Mouse (Mus musculus) neural tube, embryonic 12.5 days (tissue): ENCODE results near the gene Armc7. TPM values are rescaled to one million over a fixed set of nuclear protein-coding genes. Genes with fewer than 3 reads are reported as not detected.

Experiments
- ATAC-seq: fragments of 200-750 bp; cut with Nextera tagmentation; 2 replicates; pipeline ENCODE4 v1.8.0; 2017; ENCODE audit warnings: low read depth, mild to moderate bottlenecking, moderate TSS enrichment, moderate library complexity; ENCODE audit not compliant: low FRiP score
- H3K27ac ChIP-seq: fragments of 300-500 bp; sonication (generic); 2 replicates; pipeline ENCODE4 v1.5.1; 2016
- H3K27me3 ChIP-seq: fragments of 300-500 bp; sonication (generic); replicated peaks from 2 replicates; pipeline ENCODE4 v1.6.1; 2016; ENCODE audit warnings: mild to moderate bottlenecking
- H3K36me3 ChIP-seq: fragments of 300-500 bp; sonication (generic); 2 replicates; pipeline ENCODE4 v1.6.1; 2016; ENCODE audit warnings: mild to moderate bottlenecking
- H3K4me1 ChIP-seq: fragments of 300-500 bp; sonication (generic); 2 replicates; pipeline ENCODE4 v1.6.1; 2016
- H3K4me2 ChIP-seq: fragments of 300-500 bp; sonication (generic); replicated peaks from 2 replicates; pipeline ENCODE4 v1.6.1; 2016; ENCODE audit warnings: mild to moderate bottlenecking
- H3K4me3 ChIP-seq: fragments of 300-500 bp; sonication (generic); 2 replicates; pipeline ENCODE4 v1.5.1; 2016
- H3K9ac ChIP-seq: fragments of 300-500 bp; sonication (generic); 2 replicates; pipeline ENCODE4 v1.6.1; 2016; ENCODE audit warnings: mild to moderate bottlenecking
- H3K9me3 ChIP-seq: fragments of 300-500 bp; sonication (generic); 2 replicates; pipeline ENCODE4 v1.6.1; 2016; ENCODE audit warnings: mild to moderate bottlenecking
- WGBS: fragments of 180-500 bp; shearing (Covaris S2); methylation state at CpG from one replicate; pipeline ENCODE4 v1.1.7; 2016; 5-methylcytosine and 5-hydroxymethylcytosine counted together
- polyA plus RNA-seq: library from polyadenylated mRNA; unstranded; fragments of >200 nt; fragmentation: Nextera tagmentation; extraction: Ambion mirVana; gene quantifications from 2 replicates; pipeline ENCODE4 v1.2.1, GENCODE M21; 2016

Gene Armc7
- polyA plus RNA-seq, 1 experiment from 2014 or later = 12.9 TPM

GRCm38 (mm10) chr11:115508061-115508460, 32.6 kb downstream of the Armc7 start:
- no peak overlapping the region for H3K27ac ChIP-seq
- H3K36me3 ChIP-seq = peaks cover 11% of the 10 kb centered on the region
- H3K4me2 ChIP-seq = no peak overlapping the region
- H3K9me3 ChIP-seq = no peaks in the 10 kb centered on the region
- no peak overlapping the region for H3K9ac ChIP-seq
- peaks cover 55% of the 10 kb centered on the region for H3K4me1 ChIP-seq
- no peaks in the 10 kb centered on the region for H3K27me3 ChIP-seq
- H3K4me3 ChIP-seq = no peak overlapping the region
- 93% methylated on average over 2 of the region's 2 CpGs for WGBS
- no peak for ATAC-seq

GRCm38 (mm10) chr11:115509773-115510506, 34.5 kb downstream of the Armc7 start:
- 41% methylated on average over 6 of the region's 6 CpGs for WGBS

GRCm38 (mm10) chr11:115510507-115510888, 35.0 kb downstream of the Armc7 start:
- H3K9me3 ChIP-seq = no peaks in the 10 kb centered on the region
- H3K27me3 ChIP-seq = no peaks in the 10 kb centered on the region
- WGBS = 53% methylated on average over 5 of the region's 5 CpGs
- H3K4me3 ChIP-seq = peak overlapping the region; percentile 14
- peak overlapping the region; percentile 90 for H3K4me2 ChIP-seq
- peak overlapping the region; percentile 99; the same call in 1 of the 2 replicates for H3K9ac ChIP-seq
- H3K36me3 ChIP-seq = peaks cover 4% of the 10 kb centered on the region
- H3K27ac ChIP-seq = no peak overlapping the region
- H3K4me1 ChIP-seq = peaks cover 55% of the 10 kb centered on the region
- ATAC-seq = no peak

More at GRCm38 (mm10) chr11:115509773-115510506, 34.5 kb downstream of the Armc7 start:
- no peaks in the 10 kb centered on the region for H3K27me3 ChIP-seq
- H3K9ac ChIP-seq = peak overlapping the region; percentile 48
- no peak for ATAC-seq
- H3K4me1 ChIP-seq = peaks cover 55% of the 10 kb centered on the region
- peak overlapping the region; percentile 11; the same call in 1 of the 2 replicates for H3K4me3 ChIP-seq
- H3K36me3 ChIP-seq = peaks cover 4% of the 10 kb centered on the region
- no peak overlapping the region; the same call in 1 of the 2 replicates for H3K27ac ChIP-seq
- peak overlapping the region; percentile 90 for H3K4me2 ChIP-seq
- no peaks in the 10 kb centered on the region for H3K9me3 ChIP-seq

GRCm38 (mm10) chr11:115511121-115511520, 35.7 kb downstream of the Armc7 start:
- Histone ChIP-seq H3K4me1 (peaks cover 52% of the 10 kb centered on the region), H3K27me3 (no peaks in the 10 kb centered on the region), H3K9me3 (no peaks in the 10 kb centered on the region), H3K27ac (no peak overlapping the region), H3K9ac (peak overlapping the region; percentile 99), H3K36me3 (peaks cover 4% of the 10 kb centered on the region), H3K4me3 (peak overlapping the region; percentile 95), H3K4me2 (peak overlapping the region; percentile 90)
- WGBS = 81% methylated on average over 2 of the region's 2 CpGs
- no peak for ATAC-seq

DNA sequence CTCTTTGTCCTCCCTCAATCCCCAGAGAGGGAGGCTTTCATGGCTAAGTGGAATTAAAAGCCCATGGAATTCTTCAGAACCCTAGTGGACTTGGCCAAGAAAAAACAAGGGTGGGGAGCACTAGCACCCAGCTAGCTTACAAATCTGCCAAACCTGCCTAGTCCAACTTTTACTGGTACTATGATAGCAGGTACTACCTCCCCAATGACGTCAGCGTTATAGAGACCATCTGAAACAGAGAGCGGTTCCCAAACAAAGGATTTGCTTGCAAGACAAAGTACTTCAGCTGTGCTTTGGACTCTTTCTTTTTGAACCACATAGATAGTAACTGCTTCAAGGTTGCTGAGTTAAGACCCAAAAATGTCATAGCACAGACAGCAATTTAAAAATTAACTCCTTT, 36.5 kb downstream of the Armc7 start:
- H3K27ac ChIP-seq = no peak overlapping the region
- ATAC-seq = no peak
- WGBS = 41% methylated on average over 3 of the region's 3 CpGs

DNA sequence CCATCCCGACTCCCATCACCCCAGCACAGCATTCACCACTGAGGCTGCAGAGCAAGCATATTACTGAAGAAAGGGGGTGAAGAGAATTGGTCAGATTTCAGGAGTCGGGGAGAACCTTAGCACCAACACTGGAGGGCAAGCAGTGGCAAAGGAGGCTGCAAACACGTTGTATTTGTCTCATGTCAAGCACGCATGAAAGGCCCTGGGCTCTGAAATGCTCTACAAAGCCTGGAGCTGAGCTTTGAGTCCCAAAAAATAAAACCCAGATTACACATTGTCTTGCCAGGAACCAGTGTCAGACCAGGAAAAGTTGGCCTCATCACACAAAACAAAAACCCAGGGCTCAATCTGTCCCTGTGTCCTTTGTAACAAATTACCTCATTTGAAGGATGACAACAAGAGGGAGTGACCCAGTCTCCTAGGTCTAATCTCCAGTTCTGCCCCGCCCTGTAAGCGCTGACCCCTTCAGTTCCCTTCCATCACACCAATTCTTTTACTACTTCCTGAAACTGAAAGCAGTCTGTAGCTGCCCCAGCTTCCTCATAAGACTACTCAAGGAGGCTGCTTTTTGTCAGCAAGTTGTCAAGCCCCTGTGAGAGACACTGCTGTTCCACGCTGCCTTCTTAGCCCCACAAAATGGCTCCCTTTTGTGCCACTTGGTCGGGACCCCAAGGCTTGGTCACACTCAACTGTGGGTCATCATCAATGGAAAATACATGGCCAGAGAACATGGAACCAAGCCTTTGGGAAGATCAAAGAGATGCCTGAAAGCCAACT, 37.1 kb downstream of the Armc7 start:
- Histone ChIP-seq H3K27me3 (no peaks in the 10 kb centered on the region), H3K27ac (0 out of 2 replicates have a peak overlapping the region, but pooled peaks have one; percentile 37), H3K4me1 (peaks cover 44% of the 10 kb centered on the region), H3K36me3 (peaks cover 4% of the 10 kb centered on the region), H3K4me2 (peak overlapping the region; percentile 90), H3K9me3 (no peaks in the 10 kb centered on the region), H3K9ac (peak overlapping the region; percentile 99), H3K4me3 (peak overlapping the region; percentile 95)
- no peak for ATAC-seq
- WGBS = 21% methylated on average over 8 of the region's 8 CpGs

More for the DNA sequence above, 36.5 kb downstream of the Armc7 start:
- peaks cover 50% of the 10 kb centered on the region for H3K4me1 ChIP-seq
- no peaks in the 10 kb centered on the region for H3K9me3 ChIP-seq
- peaks cover 4% of the 10 kb centered on the region for H3K36me3 ChIP-seq
- peak overlapping the region; percentile 95 for H3K4me3 ChIP-seq
- peak overlapping the region; percentile 90 for H3K4me2 ChIP-seq
- no peaks in the 10 kb centered on the region for H3K27me3 ChIP-seq
- H3K9ac ChIP-seq = peak overlapping the region; percentile 99

- Histone ChIP-seq H3K9ac (peak overlapping the region; percentile 99), H3K27me3 (no peaks in the 10 kb centered on the region), H3K4me3 (peak overlapping the region; percentile 95), H3K27ac (peak overlapping the region; percentile 58), H3K9me3 (no peaks in the 10 kb centered on the region), H3K4me1 (peaks cover 38% of the 10 kb centered on the region), H3K4me2 (peak overlapping the region; percentile 90), H3K36me3 (peaks cover 4% of the 10 kb centered on the region)
- WGBS = under 1% methylated on average over 57 of the region's 57 CpGs
- peak; percentile 78 for ATAC-seq
These were observed 38.1 kb downstream of the Armc7 start for GRCm38 (mm10) chr11:115513271-115514237.

DNA sequence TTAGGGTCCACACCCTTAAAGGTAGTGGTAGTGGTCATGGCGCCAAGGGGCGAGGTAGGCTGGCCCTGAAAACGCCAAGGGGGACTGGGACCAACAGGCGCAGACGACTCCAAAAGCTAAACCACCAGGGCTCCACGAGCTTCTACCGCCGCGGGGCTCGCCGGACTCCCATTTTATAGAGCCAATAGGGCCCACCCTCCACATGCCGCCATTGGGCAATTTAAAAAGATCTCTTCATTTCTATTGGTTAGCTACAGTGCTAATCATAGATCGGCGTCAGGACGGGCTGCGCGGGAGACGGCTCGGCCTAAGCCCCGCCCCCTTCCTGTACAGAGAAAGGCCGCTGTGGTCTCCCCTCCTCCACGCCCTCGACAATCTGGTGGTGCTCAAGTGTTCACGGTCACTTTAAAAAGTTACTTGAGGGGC, 38.8 kb downstream of the Armc7 start, which contains the start of gene Jpt1:
Gene Jpt1 (minus strand): TSS at position 150 of the 426 bp plus-strand sequence.
- peak within 1 kb of the TSS; percentile 95 for H3K4me3 ChIP-seq
- H3K36me3 ChIP-seq = no peaks in the 10 kb centered on the region
- peaks cover 33% of the 10 kb centered on the region for H3K4me1 ChIP-seq
- H3K27me3 ChIP-seq = no peaks in the 10 kb centered on the region
- H3K27ac ChIP-seq = peak within 1 kb of the TSS; percentile 58
- WGBS = under 1% methylated on average over 24 of the region's 24 CpGs
- ATAC-seq = peak; percentile 95
- peak within 1 kb of the TSS; percentile 99 for H3K9ac ChIP-seq
- no peaks in the 10 kb centered on the region for H3K9me3 ChIP-seq
- H3K4me2 ChIP-seq = peak within 1 kb of the TSS; percentile 90

DNA sequence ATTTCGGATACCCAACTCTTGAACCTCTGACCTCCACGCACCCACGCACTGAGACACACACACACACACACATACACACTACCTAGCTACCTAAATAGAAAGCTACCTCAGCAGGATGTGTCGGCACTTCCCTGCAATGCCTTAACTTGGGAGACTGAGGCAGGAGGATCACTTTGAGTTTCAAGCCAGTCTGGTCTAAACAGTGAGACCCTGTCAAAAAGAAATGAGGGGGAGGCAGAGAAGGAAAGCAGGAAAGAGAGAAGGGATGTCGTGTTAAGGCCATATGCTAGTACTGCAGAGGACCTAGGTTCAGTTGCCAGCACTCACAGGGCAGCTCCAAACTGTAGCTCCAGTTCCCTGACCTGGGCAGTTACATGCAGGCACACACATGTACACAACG, 39.6 kb downstream of the Armc7 start:
- no peak overlapping the region for H3K27ac ChIP-seq
- 79% methylated on average over 6 of the region's 6 CpGs for WGBS

DNA sequence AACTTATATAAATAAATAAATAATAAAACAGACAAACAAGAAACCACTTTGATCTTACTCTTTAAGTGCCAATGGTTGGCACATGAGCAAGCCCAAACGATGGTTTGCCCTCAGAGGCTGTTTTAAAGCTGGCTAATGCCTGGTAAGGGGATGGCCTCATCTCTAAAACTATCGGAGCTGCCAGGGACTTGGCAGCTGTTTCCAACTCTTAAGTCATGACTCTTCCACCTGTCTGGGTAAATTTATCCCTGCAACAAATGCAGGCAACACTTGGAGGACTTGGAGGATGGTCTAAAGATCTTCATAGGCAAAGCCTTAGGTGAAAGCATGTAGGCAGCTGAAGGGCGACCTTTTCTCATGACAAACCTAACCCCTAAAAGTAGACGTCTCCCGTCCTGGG, 41.5 kb downstream of the Armc7 start:
- Histone ChIP-seq H3K4me2 (no peak overlapping the region), H3K27me3 (no peaks in the 10 kb centered on the region), H3K9me3 (no peaks in the 10 kb centered on the region), H3K9ac (no peak overlapping the region), H3K36me3 (peaks cover under 1% of the 10 kb centered on the region; the same call in 1 of the 2 replicates), H3K27ac (no peak overlapping the region), H3K4me1 (peaks cover 10% of the 10 kb centered on the region), H3K4me3 (no peak overlapping the region)
- no peak for ATAC-seq
- 85% methylated on average over 5 of the region's 5 CpGs for WGBS

More for the DNA sequence above, 39.6 kb downstream of the Armc7 start:
- peaks cover 29% of the 10 kb centered on the region for H3K4me1 ChIP-seq
- no peak overlapping the region for H3K9ac ChIP-seq
- ATAC-seq = no peak
- no peaks in the 10 kb centered on the region for H3K9me3 ChIP-seq
- H3K4me3 ChIP-seq = no peak overlapping the region
- H3K4me2 ChIP-seq = no peak overlapping the region; the same call in 1 of the 2 replicates
- H3K36me3 ChIP-seq = no peaks in the 10 kb centered on the region
- H3K27me3 ChIP-seq = no peaks in the 10 kb centered on the region

GRCm38 (mm10) chr11:115518693-115519092, 43.2 kb downstream of the Armc7 start:
- H3K27me3 ChIP-seq = no peaks in the 10 kb centered on the region
- H3K27ac ChIP-seq = no peak overlapping the region
- no peaks in the 10 kb centered on the region for H3K9me3 ChIP-seq
- H3K9ac ChIP-seq = no peak overlapping the region
- no peak overlapping the region for H3K4me2 ChIP-seq
- ATAC-seq = no peak
- peaks cover 10% of the 10 kb centered on the region for H3K36me3 ChIP-seq
- no peak overlapping the region for H3K4me3 ChIP-seq
- 74% methylated on average over 9 of the region's 9 CpGs for whole genome bisulfite sequencing
- no peaks in the 10 kb centered on the region for H3K4me1 ChIP-seq
